Mouse (Mus musculus): ENCODE data around the gene Amn. TPM values are rescaled to one million over a fixed set of nuclear protein-coding genes. Genes with fewer than 3 reads are reported as not detected.

Amn gene
- total and polyA plus RNA-seq, 3 experiments, result 0.12 to 0.14 TPM; not detected in 1

GRCm38 (mm10) chr12:111230793-111231192 is 40.1 kb upstream of the Amn start:
- TF ChIP-seq ZC3H11A (IDR thresholded peaks at IDR 0.05; ENCODE audit: low read depth, low read length), result no peak
- TF ChIP-seq ZKSCAN1 (IDR thresholded peaks at IDR 0.05; ENCODE audit: low read depth, low read length), result no peak
- TF ChIP-seq E2F4 (IDR thresholded peaks at IDR 0.05; ENCODE audit: borderline replicate concordance, low read depth, low read length), result no peak
- TF ChIP-seq MEF2A (IDR thresholded peaks at IDR 0.05; ENCODE audit: extremely low read depth, insufficient replicate concordance, low read depth, low read length, poor library complexity, severe bottlenecking), result no peak
- TF ChIP-seq CHD1 (IDR thresholded peaks at IDR 0.05; ENCODE audit: low read depth, low read length), result no peak
- H3K27ac ChIP-seq (ENCODE audit: control insufficient read depth, low read depth, low read length), result no peak overlapping the region
- H3K9me3 ChIP-seq (replicated peaks; ENCODE audit: insufficient read depth, low read length), result no peaks in the 10 kb centered on the region
- no peak for DNase-seq (ENCODE audit: low read depth, low spot score)
- no peak overlapping the region for H3K4me3 ChIP-seq (ENCODE audit: control insufficient read depth in 1 of 2, insufficient read depth in 1 of 2, low read depth in 2 of 2, low read length in 2 of 2)
- no peak overlapping the region for H3K9ac ChIP-seq (ENCODE audit: control insufficient read depth, low read depth, low read length, poor library complexity, severe bottlenecking)
- H3K36me3 ChIP-seq (ENCODE audit: control insufficient read depth in 1 of 2, insufficient read depth in 2 of 2, low read length in 2 of 2), result peaks cover 0 to 6% of the 10 kb centered on the region in 2 experiments; a peak in 2 of 4 replicates
- H3K27me3 ChIP-seq (ENCODE audit: control insufficient read depth in 1 of 2, insufficient read depth in 2 of 2, low read length in 2 of 2), result no peaks in the 10 kb centered on the region
- H3K4me1 ChIP-seq (ENCODE audit: control insufficient read depth in 1 of 2, insufficient read depth in 2 of 2, low read length in 2 of 2), result no peaks in the 10 kb centered on the region
- 0 out of 2 replicates have a peak, but pooled peaks cover 1% of the 10 kb centered on the region for H3K79me2 ChIP-seq (ENCODE audit: control insufficient read depth, insufficient read depth, low read length, poor library complexity)

GRCm38 (mm10) chr12:111233798-111234197 is 37.1 kb upstream of the Amn start:
- Histone ChIP-seq H3K79me2 (ENCODE audit: control insufficient read depth, insufficient read depth, low read length, poor library complexity) (no peaks in the 10 kb centered on the region), H3K27me3 (ENCODE audit: control insufficient read depth in 1 of 2, insufficient read depth in 2 of 2, low read length in 2 of 2) (no peaks in the 10 kb centered on the region), H3K36me3 (ENCODE audit: control insufficient read depth in 1 of 2, insufficient read depth in 2 of 2, low read length in 2 of 2) (peaks cover 0 to 8% of the 10 kb centered on the region in 2 experiments; a peak in 2 of 4 replicates), H3K9me3 (replicated peaks; ENCODE audit: insufficient read depth, low read length) (no peaks in the 10 kb centered on the region), H3K27ac (ENCODE audit: control insufficient read depth, low read depth, low read length) (no peak overlapping the region), H3K9ac (ENCODE audit: control insufficient read depth, low read depth, low read length, poor library complexity, severe bottlenecking) (no peak overlapping the region), H3K4me3 (ENCODE audit: control insufficient read depth in 1 of 2, insufficient read depth in 1 of 2, low read depth in 2 of 2, low read length in 2 of 2) (no peak overlapping the region), H3K4me1 (ENCODE audit: control insufficient read depth in 1 of 2, insufficient read depth in 2 of 2, low read length in 2 of 2) (no peaks in the 10 kb centered on the region)
- TF ChIP-seq MYC (IDR thresholded peaks at IDR 0.05; ENCODE audit: low read depth, low read length) (no peak), SMC3 (IDR thresholded peaks at IDR 0.05; ENCODE audit: low read depth, low read length) (no peak), MAFK (IDR thresholded peaks at IDR 0.05; ENCODE audit: borderline replicate concordance, low read depth, low read length) (no peak), ZC3H11A (IDR thresholded peaks at IDR 0.05; ENCODE audit: low read depth, low read length) (no peak), ZKSCAN1 (IDR thresholded peaks at IDR 0.05; ENCODE audit: low read depth, low read length) (no peak), USF1 (IDR thresholded peaks at IDR 0.05; ENCODE audit: low read depth, low read length) (no peak), SIN3A (IDR thresholded peaks at IDR 0.05; ENCODE audit: low read length) (no peak), MYB (IDR thresholded peaks at IDR 0.05; ENCODE audit: low read depth, low read length) (no peak), BHLHE40 (IDR thresholded peaks at IDR 0.05; ENCODE audit: borderline replicate concordance, low read depth, low read length) (no peak), CHD2 (IDR thresholded peaks at IDR 0.05; ENCODE audit: low read length) (no peak), EP300 (IDR thresholded peaks at IDR 0.05; ENCODE audit: low read depth in 1 of 2, low read length in 2 of 2) (no peak)
- peak; percentile 14 for DNase-seq (ENCODE audit: low read depth, low spot score)

GRCm38 (mm10) chr12:111234383-111234782 is 36.5 kb upstream of the Amn start:
- no peaks in the 10 kb centered on the region for H3K27me3 ChIP-seq (ENCODE audit: control insufficient read depth in 1 of 2, insufficient read depth in 2 of 2, low read length in 2 of 2)
- DNase-seq (ENCODE audit: low read depth, low spot score), result no peak
- H3K9me3 ChIP-seq (replicated peaks; ENCODE audit: insufficient read depth, low read length), result no peaks in the 10 kb centered on the region
- no peaks in the 10 kb centered on the region for H3K4me1 ChIP-seq (ENCODE audit: control insufficient read depth in 1 of 2, insufficient read depth in 2 of 2, low read length in 2 of 2)
- H3K27ac ChIP-seq (ENCODE audit: control insufficient read depth, low read depth, low read length), result no peak overlapping the region
- no peak overlapping the region for H3K9ac ChIP-seq (ENCODE audit: control insufficient read depth, low read depth, low read length, poor library complexity, severe bottlenecking)
- no peak for TF ChIP-seq ZC3H11A (IDR thresholded peaks at IDR 0.05; ENCODE audit: low read depth, low read length)
- no peak for TF ChIP-seq UBTF (IDR thresholded peaks at IDR 0.05; ENCODE audit: borderline replicate concordance, insufficient read depth, low read depth, low read length)
- TF ChIP-seq KAT2A (conservative IDR thresholded peaks at IDR 0.05; ENCODE audit: low read depth, low read length), result no peak
- TF ChIP-seq MYB (IDR thresholded peaks at IDR 0.05; ENCODE audit: low read depth, low read length), result no peak
- no peak for TF ChIP-seq MAFK (IDR thresholded peaks at IDR 0.05; ENCODE audit: borderline replicate concordance, low read depth, low read length)
- no peak for TF ChIP-seq CTCF (IDR thresholded peaks at IDR 0.05 in 2 of 3, conservative IDR thresholded peaks at IDR 0.05 in 1 of 3; ENCODE audit: control insufficient read depth in 1 of 3, insufficient read depth in 1 of 3, low read depth in 2 of 3, low read length in 3 of 3, poor library complexity in 1 of 3, severe bottlenecking in 1 of 3)
- no peak for TF ChIP-seq SMC3 (IDR thresholded peaks at IDR 0.05; ENCODE audit: low read depth, low read length)
- no peak for TF ChIP-seq CHD2 (IDR thresholded peaks at IDR 0.05; ENCODE audit: low read length)
- no peak for TF ChIP-seq JUND (IDR thresholded peaks at IDR 0.05; ENCODE audit: low read depth, low read length)
- TF ChIP-seq CHD1 (IDR thresholded peaks at IDR 0.05; ENCODE audit: low read depth, low read length), result no peak
- TF ChIP-seq HCFC1 (IDR thresholded peaks at IDR 0.05; ENCODE audit: low read depth, low read length), result no peak
- H3K79me2 ChIP-seq (ENCODE audit: control insufficient read depth, insufficient read depth, low read length, poor library complexity), result no peaks in the 10 kb centered on the region
- no peak overlapping the region for H3K4me3 ChIP-seq (ENCODE audit: control insufficient read depth in 1 of 2, insufficient read depth in 1 of 2, low read depth in 2 of 2, low read length in 2 of 2)
- peaks cover 0 to 12% of the 10 kb centered on the region in 2 experiments; a peak in 2 of 4 replicates for H3K36me3 ChIP-seq (ENCODE audit: control insufficient read depth in 1 of 2, insufficient read depth in 2 of 2, low read length in 2 of 2)

Measured in MEL (cell line).